Comparison of ENCODE assay signal across 8 mouse cellular contexts in genomic region chr3:108209001-108209400, GRCm38 (mm10). TPM values are rescaled to one million over a fixed set of nuclear protein-coding genes. Genes with fewer than 3 reads are reported as not detected.
DNase-seq lines count a peak whose midpoint lies in the region; ATAC-seq and TF ChIP-seq lines count a peak whose summit lies in the region.
"Had no signal": no experiment of that assay in that cellular context is flagged by ENCODE, and none has a peak within 500 bp of the region (broad histone marks: within the 10 kb centered on the region; RNA-seq: fewer than 3 reads in every experiment).

No protein-coding gene starts in this region.

- 0 out of 2 replicates have a peak, but pooled peaks cover under 1% of the 10 kb centered on the region for H3K27me3 ChIP-seq in forebrain, embryonic 12.5 days
- no peaks in the 10 kb centered on the region for H3K27me3 ChIP-seq in limb, embryonic 11.5 days (ENCODE audit: control insufficient read depth, insufficient read depth, low read length)

- peaks cover 43% of the 10 kb centered on the region for H3K36me3 ChIP-seq in forebrain, embryonic 12.5 days (replicated peaks)
- H3K36me3 ChIP-seq in limb, embryonic 11.5 days (ENCODE audit: control insufficient read depth, insufficient read depth, low read length): peaks cover 18% of the 10 kb centered on the region; the same call in 1 of the 2 replicates

- ATAC-seq in forebrain, embryonic 12.5 days (ENCODE audit: low FRiP score): no peak
- no peak for ATAC-seq in limb, embryonic 11.5 days (ENCODE audit: insufficient number of reproducible peaks, low FRiP score, low TSS enrichment, low read depth)

- peak in 1 of 2 experiments; percentile 10 for DNase-seq in left cerebral cortex, adult 2 months (ENCODE audit: extremely low spot score in 1 of 2, low spot score in 2 of 2)
- DNase-seq in left cerebral cortex, postnatal 10 days (ENCODE audit: extremely low spot score in 1 of 2, low spot score in 2 of 2): no peak
- no peak for DNase-seq in limb, embryonic 11.5 days (ENCODE audit: low spot score)
- DNase-seq in ovary, postnatal 36 days (ENCODE audit: low spot score): no peak
- DNase-seq in ovary, adult 18-20 months (ENCODE audit: low spot score): no peak

- H3K9ac ChIP-seq in forebrain, embryonic 12.5 days: peak overlapping the region; percentile 87
- H3K9ac ChIP-seq in limb, embryonic 11.5 days (ENCODE audit: low read length): peak overlapping the region; percentile 86

- no peak for TF ChIP-seq POLR2A in olfactory bulb, adult 2 months (IDR thresholded peaks at IDR 0.05; ENCODE audit: insufficient read depth, low read depth, low read length)

- TF ChIP-seq CTCF in left cerebral cortex, adult 2 months (IDR thresholded peaks at IDR 0.05): no peak
- no peak for TF ChIP-seq CTCF in olfactory bulb, adult 2 months (IDR thresholded peaks at IDR 0.05; ENCODE audit: insufficient read depth, low read depth, low read length)

- intact Hi-C loops in left cerebral cortex, adult 2 months (cut with DNase I): no loop called here
- intact Hi-C loops in left cerebral cortex, postnatal 10 days (cut with DNase I): no loop called here

- 60% methylated on average over 3 of the region's 3 CpGs for WGBS in forebrain, embryonic 12.5 days
- WGBS in limb, embryonic 11.5 days: 55% methylated on average over 3 of the region's 3 CpGs
- 40% methylated on average over 3 of the region's 3 CpGs for WGBS in olfactory bulb, adult 2 months

- H3K4me3 ChIP-seq in left cerebral cortex, adult 2 months: peak overlapping the region; percentile 90
- H3K4me3 ChIP-seq in forebrain, embryonic 12.5 days (replicated peaks): peak overlapping the region; percentile 64
- peak overlapping the region; percentile 61 for H3K4me3 ChIP-seq in limb, embryonic 11.5 days (ENCODE audit: low read depth, low read length)
- H3K4me3 ChIP-seq in olfactory bulb, adult 2 months (ENCODE audit: insufficient read depth, low read depth, low read length): peak overlapping the region; percentile 57

- H3K4me1 ChIP-seq in forebrain, embryonic 12.5 days: peaks cover 27% of the 10 kb centered on the region
- H3K4me1 ChIP-seq in limb, embryonic 11.5 days (ENCODE audit: control insufficient read depth, insufficient read depth, low read length): peaks cover 12% of the 10 kb centered on the region
- peaks cover 37% of the 10 kb centered on the region for H3K4me1 ChIP-seq in olfactory bulb, adult 2 months (ENCODE audit: control insufficient read depth, insufficient read depth, low read length)

- H3K4me2 ChIP-seq in forebrain, embryonic 12.5 days: peak overlapping the region; percentile 92
- H3K4me2 ChIP-seq in limb, embryonic 11.5 days (ENCODE audit: low read depth, severe bottlenecking): peak overlapping the region; percentile 95

- peak overlapping the region; percentile 100; the same call in 1 of the 2 replicates for H3K27ac ChIP-seq in left cerebral cortex, adult 2 months
- H3K27ac ChIP-seq in forebrain, embryonic 12.5 days: peak overlapping the region; percentile 96; the same call in 1 of the 2 replicates
- 0 out of 2 replicates have a peak overlapping the region, but pooled peaks have one; percentile 14 for H3K27ac ChIP-seq in limb, embryonic 11.5 days (replicated peaks; ENCODE audit: low read depth, low read length)
- no peak overlapping the region for H3K27ac ChIP-seq in olfactory bulb, adult 2 months (ENCODE audit: insufficient read depth, low read depth, low read length)
- H3K27ac ChIP-seq: macrophage had no signal

- H3K9me3 ChIP-seq in forebrain, embryonic 12.5 days: no peaks in the 10 kb centered on the region
- H3K9me3 ChIP-seq in limb, embryonic 11.5 days (ENCODE audit: control insufficient read depth, low read length): no peaks in the 10 kb centered on the region

RNA-seq across cellular contexts. Expression of gene Atxn7l2, which starts 1.7 kb away (rescaled TPM):
- 10 to 100 TPM; 30.6 to 32.8 TPM for total RNA-seq in left cerebral cortex, adult 2 months (2021)
- total RNA-seq in left cerebral cortex, postnatal 10 days (2021): 10 to 100 TPM; 22.2 to 24.8 TPM
- 24.0 and 28.1 TPM in 2 replicates for polyA plus RNA-seq in forebrain, embryonic 12.5 days (2016; fragmentation: Nextera tagmentation; extraction: Ambion mirVana)
- 21.1 and 25.6 TPM in 2 replicates for polyA plus RNA-seq in limb, embryonic 11.5 days (2014; fragmentation: Nextera tagmentation; extraction: Ambion mirVana)
- not detected in 2 replicates for polyA plus RNA-seq in olfactory bulb, adult 2 months (2012; ENCODE audit: insufficient read depth, insufficient read length, low replicate concordance, missing spikeins)

RNA-seq across cellular contexts. Expression of gene Cyb561d1, which starts 8.0 kb away (rescaled TPM):
- 10 to 100 TPM; 18.8 to 20.7 TPM for total RNA-seq in left cerebral cortex, adult 2 months (2021)
- 10 to 100 TPM; 11.0 to 12.7 TPM for total RNA-seq in left cerebral cortex, postnatal 10 days (2021)
- polyA plus RNA-seq in forebrain, embryonic 12.5 days (2016; fragmentation: Nextera tagmentation; extraction: Ambion mirVana): 4.3 and 5.6 TPM in 2 replicates
- 0.98 and 1.1 TPM in 2 replicates for polyA plus RNA-seq in limb, embryonic 11.5 days (2014; fragmentation: Nextera tagmentation; extraction: Ambion mirVana)
- polyA plus RNA-seq in olfactory bulb, adult 2 months (2012; ENCODE audit: insufficient read depth, insufficient read length, low replicate concordance, missing spikeins): not detected in 2 replicates

RNA-seq across cellular contexts. Expression of gene Sypl2, which starts 17.4 kb away (rescaled TPM):
- total RNA-seq in left cerebral cortex, adult 2 months (2021): 1 to 10 TPM; 1.7 to 2.0 TPM
- total RNA-seq in left cerebral cortex, postnatal 10 days (2021): 1 to 10 TPM; 1.1 to 1.3 TPM
- 2.6 and 2.8 TPM in 2 replicates for polyA plus RNA-seq in forebrain, embryonic 12.5 days (2016; fragmentation: Nextera tagmentation; extraction: Ambion mirVana)
- polyA plus RNA-seq in limb, embryonic 11.5 days (2014; fragmentation: Nextera tagmentation; extraction: Ambion mirVana): 0.43 and 0.51 TPM in 2 replicates
- polyA plus RNA-seq in olfactory bulb, adult 2 months (2012; ENCODE audit: insufficient read depth, insufficient read length, low replicate concordance, missing spikeins): not detected in 2 replicates

RNA-seq across cellular contexts. Expression of gene Amigo1, which starts 22.9 kb away (rescaled TPM):
- total RNA-seq in left cerebral cortex, adult 2 months (2021): 10 to 100 TPM; 80.2 to 82.8 TPM
- total RNA-seq in left cerebral cortex, postnatal 10 days (2021): 10 to 100 TPM; 36.4 to 38.5 TPM
- 7.5 and 8.9 TPM in 2 replicates for polyA plus RNA-seq in forebrain, embryonic 12.5 days (2016; fragmentation: Nextera tagmentation; extraction: Ambion mirVana)
- 2.2 and 2.7 TPM in 2 replicates for polyA plus RNA-seq in limb, embryonic 11.5 days (2014; fragmentation: Nextera tagmentation; extraction: Ambion mirVana)
- 177 and 487 TPM in 2 replicates for polyA plus RNA-seq in olfactory bulb, adult 2 months (2012; ENCODE audit: insufficient read depth, insufficient read length, low replicate concordance, missing spikeins)

RNA-seq across cellular contexts. Expression of gene Psma5, which starts 47.7 kb away (rescaled TPM):
- 10 to 100 TPM; 64.9 to 80.9 TPM for total RNA-seq in left cerebral cortex, adult 2 months (2021)
- 10 to 100 TPM; 91.4 to 92.5 TPM for total RNA-seq in left cerebral cortex, postnatal 10 days (2021)
- polyA plus RNA-seq in forebrain, embryonic 12.5 days (2016; fragmentation: Nextera tagmentation; extraction: Ambion mirVana): 229 and 241 TPM in 2 replicates
- 348 and 359 TPM in 2 replicates for polyA plus RNA-seq in limb, embryonic 11.5 days (2014; fragmentation: Nextera tagmentation; extraction: Ambion mirVana)
- not detected in 2 replicates for polyA plus RNA-seq in olfactory bulb, adult 2 months (2012; ENCODE audit: insufficient read depth, insufficient read length, low replicate concordance, missing spikeins)
